Mouse (Mus musculus): ENCODE measurements around the gene Mdm4. TPM values are rescaled to one million over a fixed set of nuclear protein-coding genes. Genes with fewer than 3 reads are reported as not detected.
A peak's percentile ranks its signal among the peaks of the same experiment; 100 is the strongest.
"Not testable (repeated sequence)": the region's sequence is repeated elsewhere in the genome, so short reads cannot be mapped to it uniquely, and the experiment has no call there.

Gene Mdm4
- polyA plus RNA-seq, 1 experiment from 2014 or later: 37.7 TPM

- peak; percentile 14 for DNase-seq (ENCODE audit: low spot score)
- H3K4me1 ChIP-seq; H3K9me3 ChIP-seq; H3K27me3 ChIP-seq (replicated peaks; ENCODE audit: low read depth, poor library complexity, severe bottlenecking): not testable (repeated sequence)
- Histone ChIP-seq H3K36me3 (replicated peaks) (peaks cover 13% of the 10 kb centered on the region), H3K4me3 (peak overlapping the region; percentile 83), H3K27ac (replicated peaks) (peak overlapping the region; percentile 99)
- WGBS: 33% methylated on average over 23 of the region's 23 CpGs
These were observed 4.6 kb downstream of the Mdm4 start for GRCm38 (mm10) chr1:133025796-133026190.

GRCm38 (mm10) chr1:133025051-133025795 lies 5.1 kb downstream of the Mdm4 start:
- peaks cover 13% of the 10 kb centered on the region for H3K36me3 ChIP-seq (replicated peaks)
- H3K4me3 ChIP-seq: peak overlapping the region; percentile 83
- no peaks in the 10 kb centered on the region for H3K27me3 ChIP-seq (replicated peaks; ENCODE audit: low read depth, poor library complexity, severe bottlenecking)
- peak; percentile 95 for DNase-seq (ENCODE audit: low spot score)
- peaks cover 12% of the 10 kb centered on the region for H3K4me1 ChIP-seq
- WGBS: under 1% methylated on average over 40 of the region's 40 CpGs
- peak overlapping the region; percentile 99 for H3K27ac ChIP-seq (replicated peaks)
- no peaks in the 10 kb centered on the region for H3K9me3 ChIP-seq

GRCm38 (mm10) chr1:133024426-133024825 lies 5.9 kb downstream of the Mdm4 start:
- Histone ChIP-seq H3K27me3 (replicated peaks; ENCODE audit: low read depth, poor library complexity, severe bottlenecking) (no peaks in the 10 kb centered on the region), H3K27ac (replicated peaks) (peak overlapping the region; percentile 99)
- DNase-seq (ENCODE audit: low spot score): no peak

GRCm38 (mm10) chr1:133023723-133024122 lies 6.6 kb downstream of the Mdm4 start:
- 93% methylated on average over 3 of the region's 3 CpGs for WGBS
- DNase-seq (ENCODE audit: low spot score): not testable (repeated sequence)
- H3K4me3 ChIP-seq: peak overlapping the region; percentile 83

More at GRCm38 (mm10) chr1:133024426-133024825, 5.9 kb downstream of the Mdm4 start:
- 46% methylated on average over 7 of the region's 7 CpGs for WGBS
- Histone ChIP-seq H3K4me1 (peaks cover 13% of the 10 kb centered on the region), H3K9me3 (no peaks in the 10 kb centered on the region), H3K36me3 (replicated peaks) (peaks cover 14% of the 10 kb centered on the region), H3K4me3 (peak overlapping the region; percentile 83)

GRCm38 (mm10) chr1:133021971-133022370 lies 8.4 kb downstream of the Mdm4 start:
- Histone ChIP-seq H3K36me3 (replicated peaks) (peaks cover 39% of the 10 kb centered on the region), H3K4me1 (peaks cover 13% of the 10 kb centered on the region)
- not testable (repeated sequence) for H3K27me3 ChIP-seq (replicated peaks; ENCODE audit: low read depth, poor library complexity, severe bottlenecking); H3K9me3 ChIP-seq; H3K4me3 ChIP-seq; DNase-seq (ENCODE audit: low spot score); H3K27ac ChIP-seq (replicated peaks)
- 94% methylated on average over 2 of the region's 2 CpGs for WGBS

More at GRCm38 (mm10) chr1:133023723-133024122, 6.6 kb downstream of the Mdm4 start:
- H3K27ac ChIP-seq (replicated peaks); H3K9me3 ChIP-seq; H3K27me3 ChIP-seq (replicated peaks; ENCODE audit: low read depth, poor library complexity, severe bottlenecking): not testable (repeated sequence)
- Histone ChIP-seq H3K36me3 (replicated peaks) (peaks cover 21% of the 10 kb centered on the region), H3K4me1 (peaks cover 13% of the 10 kb centered on the region)

- 92% methylated on average over 7 of the region's 7 CpGs for WGBS
- Histone ChIP-seq H3K36me3 (replicated peaks) (peaks cover 45% of the 10 kb centered on the region), H3K4me3 (no peak overlapping the region), H3K27ac (replicated peaks) (no peak overlapping the region), H3K4me1 (peaks cover 13% of the 10 kb centered on the region), H3K27me3 (replicated peaks; ENCODE audit: low read depth, poor library complexity, severe bottlenecking) (no peaks in the 10 kb centered on the region), H3K9me3 (no peaks in the 10 kb centered on the region)
- no peak for DNase-seq (ENCODE audit: low spot score)
These were observed 9.0 kb downstream of the Mdm4 start for GRCm38 (mm10) chr1:133021391-133021790.

GRCm38 (mm10) chr1:133020137-133020894 lies 10.0 kb downstream of the Mdm4 start:
- WGBS: 64% methylated on average over 3 of the region's 3 CpGs
- H3K36me3 ChIP-seq (replicated peaks): peaks cover 55% of the 10 kb centered on the region
- H3K9me3 ChIP-seq: no peaks in the 10 kb centered on the region
- no peak overlapping the region for H3K27ac ChIP-seq (replicated peaks)
- DNase-seq (ENCODE audit: low spot score): no peak
- no peaks in the 10 kb centered on the region for H3K27me3 ChIP-seq (replicated peaks; ENCODE audit: low read depth, poor library complexity, severe bottlenecking)
- H3K4me1 ChIP-seq: peaks cover 13% of the 10 kb centered on the region
- H3K4me3 ChIP-seq: no peak overlapping the region

- no peak overlapping the region for H3K4me3 ChIP-seq
- H3K27ac ChIP-seq (replicated peaks): no peak overlapping the region
- peaks cover 11% of the 10 kb centered on the region for H3K4me1 ChIP-seq
- H3K36me3 ChIP-seq (replicated peaks): peaks cover 64% of the 10 kb centered on the region
- H3K27me3 ChIP-seq (replicated peaks; ENCODE audit: low read depth, poor library complexity, severe bottlenecking): no peaks in the 10 kb centered on the region
- no peak for DNase-seq (ENCODE audit: low spot score)
- H3K9me3 ChIP-seq: no peaks in the 10 kb centered on the region
These were observed 11.0 kb downstream of the Mdm4 start for GRCm38 (mm10) chr1:133019312-133019711.

- Histone ChIP-seq H3K27me3 (replicated peaks; ENCODE audit: low read depth, poor library complexity, severe bottlenecking) (no peaks in the 10 kb centered on the region), H3K36me3 (replicated peaks) (peaks cover 71% of the 10 kb centered on the region), H3K9me3 (no peaks in the 10 kb centered on the region), H3K4me3 (no peak overlapping the region), H3K27ac (replicated peaks) (no peak overlapping the region), H3K4me1 (peaks cover 5% of the 10 kb centered on the region; the same call in 1 of the 2 replicates)
- WGBS: 74% methylated on average over 2 of the region's 2 CpGs
- DNase-seq (ENCODE audit: low spot score): no peak
These were observed 11.8 kb downstream of the Mdm4 start for GRCm38 (mm10) chr1:133018580-133018979.

- Histone ChIP-seq H3K27ac (replicated peaks) (no peak overlapping the region), H3K4me3 (no peak overlapping the region), H3K36me3 (replicated peaks) (peaks cover 77% of the 10 kb centered on the region), H3K4me1 (peaks cover 5% of the 10 kb centered on the region; the same call in 1 of the 2 replicates), H3K27me3 (replicated peaks; ENCODE audit: low read depth, poor library complexity, severe bottlenecking) (no peaks in the 10 kb centered on the region), H3K9me3 (no peaks in the 10 kb centered on the region)
- DNase-seq (ENCODE audit: low spot score): no peak
- WGBS: 96% methylated on average over 9 of the region's 9 CpGs
These were observed 13.5 kb downstream of the Mdm4 start for GRCm38 (mm10) chr1:133016775-133017428.

GRCm38 (mm10) chr1:133014196-133014595 lies 16.2 kb downstream of the Mdm4 start:
- Histone ChIP-seq H3K4me3 (no peak overlapping the region), H3K27me3 (replicated peaks; ENCODE audit: low read depth, poor library complexity, severe bottlenecking) (no peaks in the 10 kb centered on the region), H3K4me1 (no peaks in the 10 kb centered on the region), H3K27ac (replicated peaks) (no peak overlapping the region), H3K9me3 (no peaks in the 10 kb centered on the region), H3K36me3 (replicated peaks) (peaks cover 93% of the 10 kb centered on the region)
- DNase-seq (ENCODE audit: low spot score): no peak
- WGBS: 96% methylated on average over 1 of the region's 1 CpGs

GRCm38 (mm10) chr1:133013331-133013730 lies 17.0 kb downstream of the Mdm4 start:
- Histone ChIP-seq H3K9me3 (no peaks in the 10 kb centered on the region), H3K27ac (replicated peaks) (no peak overlapping the region), H3K36me3 (replicated peaks) (peaks cover 93% of the 10 kb centered on the region), H3K27me3 (replicated peaks; ENCODE audit: low read depth, poor library complexity, severe bottlenecking) (no peaks in the 10 kb centered on the region), H3K4me3 (no peak overlapping the region), H3K4me1 (no peaks in the 10 kb centered on the region)
- no peak for DNase-seq (ENCODE audit: low spot score)

All from embryonic facial prominence, embryonic 10.5 days (tissue).